Mouse (Mus musculus): ENCODE measurements around the gene Hsf2bp.

Gene Hsf2bp

GRCm38 (mm10) chr17:32034322-32034721, 1.8 kb downstream of the Hsf2bp start:
- DNase-seq (ENCODE audit: low spot score in 2 of 2) = no peak

GRCm38 (mm10) chr17:32031684-32032083, 4.5 kb downstream of the Hsf2bp start:
- DNase-seq (ENCODE audit: low spot score in 2 of 2) = no peak

DNA sequence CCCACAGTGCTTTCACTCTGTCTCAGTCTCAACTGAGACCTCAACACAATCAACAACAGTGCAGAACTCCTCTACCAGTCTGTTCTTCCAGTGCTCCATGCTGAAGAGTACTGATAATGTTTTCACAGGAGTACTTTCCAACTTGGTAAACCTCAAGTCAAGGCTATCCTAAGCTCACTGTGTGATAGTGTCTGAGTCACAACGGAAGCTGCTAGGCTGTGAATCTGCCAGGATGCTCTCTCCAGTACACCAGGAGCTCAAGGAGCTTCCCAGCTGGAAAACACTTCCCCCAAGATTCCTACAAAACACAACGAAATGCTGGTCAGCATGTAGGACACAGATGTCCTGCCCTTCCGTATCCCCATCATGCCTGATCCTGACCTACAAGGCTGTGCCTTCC, 7.8 kb downstream of the Hsf2bp start:
- DNase-seq (ENCODE audit: low spot score in 2 of 2) = no peak

- no peak for DNase-seq (ENCODE audit: low spot score in 2 of 2)
These were observed 8.5 kb downstream of the Hsf2bp start for GRCm38 (mm10) chr17:32027666-32028065.

DNA sequence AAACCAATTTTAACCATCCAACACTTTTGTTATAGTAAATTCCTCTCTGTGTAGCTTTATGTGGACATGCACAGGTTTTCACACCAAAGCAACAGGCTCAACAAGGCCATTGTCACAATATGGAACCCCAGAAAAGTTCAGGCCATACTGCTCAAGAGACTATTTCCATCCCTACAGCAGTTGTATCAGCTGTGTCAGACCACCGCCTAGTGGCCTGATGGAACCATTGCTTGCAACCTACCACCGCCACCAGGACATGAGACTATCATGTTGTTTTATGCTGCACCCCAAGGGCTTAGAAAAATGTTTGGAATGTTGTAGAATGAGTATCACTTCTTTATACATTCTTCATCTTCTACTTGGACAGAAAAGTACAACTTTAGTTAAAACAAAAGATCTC, 10.8 kb downstream of the Hsf2bp start:
- DNase-seq (ENCODE audit: low spot score in 2 of 2) = peak; percentile 56 to 67

DNA sequence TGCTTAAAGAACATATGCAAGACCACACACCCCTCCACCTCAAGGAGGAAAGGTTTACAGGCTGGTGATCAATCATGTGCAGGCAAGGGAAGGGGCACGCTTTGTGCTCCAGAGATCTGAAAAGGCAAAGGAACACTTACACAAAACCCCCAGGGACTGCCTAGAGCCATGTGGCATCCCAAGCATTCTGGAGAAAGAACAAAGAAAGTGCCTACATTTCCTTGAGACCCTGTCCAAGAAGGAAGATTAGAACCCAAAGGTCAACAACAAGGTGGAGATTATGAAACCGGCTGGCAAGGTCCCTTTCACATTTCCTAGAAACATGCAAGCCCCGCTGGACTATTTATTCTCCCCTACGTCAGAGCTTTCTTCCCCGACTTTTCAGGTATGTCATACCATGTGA, 11.5 kb downstream of the Hsf2bp start:
- no peak for DNase-seq (ENCODE audit: low spot score in 2 of 2)

DNA sequence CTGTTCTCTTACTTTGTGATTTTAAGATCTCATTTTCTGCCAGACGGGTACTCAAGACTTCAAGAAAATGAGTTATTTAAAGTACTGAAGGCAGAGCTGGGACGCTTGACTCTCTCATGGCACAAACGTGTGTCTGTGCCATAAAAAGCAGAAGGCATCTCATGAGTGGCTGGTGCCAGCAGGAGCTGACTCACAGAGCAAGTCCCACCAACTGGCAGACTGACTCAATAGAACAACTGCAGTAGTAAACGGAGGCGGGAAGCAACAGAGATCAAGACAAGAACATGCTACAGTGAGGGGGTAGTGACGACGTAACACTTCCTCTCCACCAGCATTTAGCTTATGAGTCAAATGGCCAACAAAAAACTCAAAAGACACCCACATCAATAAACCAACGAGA, 13.1 kb downstream of the Hsf2bp start:
- no peak for DNase-seq (ENCODE audit: low spot score in 2 of 2)

DNA sequence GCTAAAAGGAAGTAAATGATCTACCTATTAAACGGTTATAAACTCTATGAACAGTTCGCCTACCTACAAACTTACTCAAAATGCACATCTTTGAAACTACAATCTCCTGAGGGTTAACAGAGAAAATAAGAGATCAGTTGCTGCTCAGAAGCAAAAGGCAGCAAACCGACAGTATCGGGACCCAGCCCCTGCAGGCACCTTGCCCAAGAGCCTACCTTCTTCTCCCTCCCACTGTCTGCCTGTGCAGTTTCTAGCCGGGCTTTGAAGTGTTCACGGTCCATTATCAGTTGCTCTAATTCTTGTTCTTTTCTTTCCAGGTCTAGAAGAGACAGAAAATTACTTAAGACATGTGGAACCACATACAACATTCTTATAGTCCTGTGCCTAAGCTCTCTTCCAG, 13.6 kb downstream of the Hsf2bp start:
- DNase-seq (ENCODE audit: low spot score in 2 of 2) = no peak

DNA sequence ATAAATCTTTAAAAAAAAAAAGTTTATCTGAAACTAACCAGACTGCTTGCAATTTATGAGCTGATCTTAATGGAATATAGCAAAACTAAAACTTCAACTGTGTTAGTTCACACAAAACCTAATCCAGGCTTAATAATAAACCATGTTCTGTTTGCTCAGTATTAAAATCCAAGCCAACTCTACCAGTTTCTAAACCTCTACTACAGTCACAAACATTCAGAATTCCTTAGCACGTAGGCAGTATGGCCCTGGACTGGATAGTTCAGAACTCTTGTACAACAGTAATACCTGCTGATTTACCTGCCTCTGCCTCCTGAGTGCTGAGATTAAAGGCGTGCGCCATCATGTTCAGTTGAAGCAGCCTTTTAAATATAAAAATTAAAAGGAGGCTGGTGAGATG, 14.2 kb downstream of the Hsf2bp start:
- no peak for DNase-seq (ENCODE audit: low spot score in 2 of 2)

DNA sequence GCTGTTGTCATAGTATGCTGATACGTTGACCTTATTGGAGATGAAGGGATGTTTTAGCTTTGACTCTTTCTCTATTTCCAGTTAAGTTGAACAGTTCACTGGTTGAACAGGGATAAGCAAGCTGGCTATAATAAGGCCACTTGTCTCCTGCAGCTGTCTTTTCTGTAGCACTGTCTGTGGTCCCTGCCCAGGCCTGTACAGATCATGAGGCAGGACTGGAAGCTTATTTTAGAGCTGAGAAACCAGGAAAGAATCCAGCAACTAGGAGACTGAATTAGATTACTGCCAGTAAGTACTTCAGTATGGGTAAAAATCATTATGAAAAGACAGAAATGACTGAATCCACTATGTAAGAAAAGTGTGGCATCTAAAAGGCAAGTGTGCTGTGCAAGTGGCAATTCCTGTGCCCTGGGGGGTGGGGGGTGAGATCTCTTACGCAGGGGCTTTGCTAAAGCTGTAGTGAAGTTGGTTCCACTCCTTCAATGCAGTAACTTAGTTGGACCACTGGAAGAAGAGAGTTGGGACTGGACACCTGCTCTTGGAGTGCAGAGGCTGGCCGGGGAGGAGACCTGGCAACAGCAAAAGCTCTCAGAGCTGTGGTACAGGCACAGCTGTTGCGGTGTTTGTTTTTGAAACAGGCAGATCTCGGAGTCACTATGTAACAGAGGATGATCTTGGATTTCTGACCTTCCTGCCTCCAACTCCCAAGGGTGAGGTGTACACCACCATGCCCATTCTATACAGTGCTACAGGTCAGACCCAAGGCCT, 17.8 kb downstream of the Hsf2bp start:
- DNase-seq (ENCODE audit: low spot score in 2 of 2) = no peak

GRCm38 (mm10) chr17:32016481-32016880, 19.7 kb downstream of the Hsf2bp start:
- no peak for DNase-seq (ENCODE audit: low spot score in 2 of 2)

GRCm38 (mm10) chr17:32013659-32014058, 22.5 kb downstream of the Hsf2bp start:
- DNase-seq (ENCODE audit: low spot score in 2 of 2) = no peak

DNA sequence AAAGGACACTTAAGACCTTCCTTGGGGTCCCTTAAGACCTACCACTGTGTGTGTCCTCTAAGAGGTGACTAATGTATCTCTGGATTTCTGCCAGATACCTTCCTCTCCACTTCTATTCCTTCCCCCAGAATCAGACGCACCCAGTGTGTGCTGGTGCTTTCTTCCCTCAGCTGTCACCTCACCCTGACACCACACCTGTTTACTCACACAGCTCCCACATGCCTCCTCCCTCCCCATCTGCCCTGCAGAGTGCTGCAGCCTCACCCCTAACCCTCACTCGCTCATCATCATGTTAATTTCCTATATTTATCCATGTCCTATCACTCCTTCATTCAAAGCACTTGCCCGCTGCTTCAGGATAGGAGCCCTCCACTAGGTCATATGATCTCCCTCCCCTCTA, 23.9 kb downstream of the Hsf2bp start:
- no peak for DNase-seq (ENCODE audit: low spot score in 2 of 2)

DNA sequence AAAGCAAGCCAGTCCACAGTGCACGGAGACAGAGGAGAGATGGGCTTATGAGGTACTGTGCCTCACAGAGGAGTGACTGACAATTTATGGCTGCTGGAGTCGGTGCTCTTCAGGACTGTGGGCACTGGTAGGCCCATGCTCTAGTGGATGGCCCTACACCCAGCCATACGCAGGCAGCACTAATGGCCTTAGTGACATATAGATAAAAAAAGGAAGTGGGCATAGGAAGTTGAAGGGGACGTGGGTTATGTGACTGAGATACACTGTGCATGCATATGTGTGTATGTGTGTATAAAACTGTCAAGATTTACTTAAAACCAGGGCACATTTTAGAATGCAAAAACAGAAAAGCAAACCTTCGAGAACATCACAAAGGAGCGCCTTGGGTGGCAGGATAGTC, 24.5 kb downstream of the Hsf2bp start:
- DNase-seq (ENCODE audit: low spot score in 2 of 2) = no peak

DNA sequence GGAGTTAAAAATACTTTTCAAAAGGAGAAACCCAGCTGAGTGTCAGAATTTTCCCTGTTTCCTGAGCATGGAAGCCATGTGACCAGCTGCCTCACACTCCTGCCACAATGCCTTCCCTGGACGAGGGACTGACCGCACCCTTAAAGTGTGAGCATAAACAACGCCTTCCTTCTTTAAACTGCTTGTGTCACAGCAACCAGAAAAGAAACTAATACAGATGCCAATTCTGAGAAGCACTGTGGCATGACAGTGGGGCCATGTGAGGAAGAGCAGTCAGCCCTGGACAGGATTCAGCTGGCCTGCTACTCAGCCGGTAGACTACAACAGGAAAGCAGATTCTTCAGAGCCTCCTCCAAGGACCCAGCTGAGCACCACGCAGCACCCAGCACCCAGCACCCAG, 29.3 kb downstream of the Hsf2bp start:
- DNase-seq (ENCODE audit: low spot score in 2 of 2) = no peak

DNA sequence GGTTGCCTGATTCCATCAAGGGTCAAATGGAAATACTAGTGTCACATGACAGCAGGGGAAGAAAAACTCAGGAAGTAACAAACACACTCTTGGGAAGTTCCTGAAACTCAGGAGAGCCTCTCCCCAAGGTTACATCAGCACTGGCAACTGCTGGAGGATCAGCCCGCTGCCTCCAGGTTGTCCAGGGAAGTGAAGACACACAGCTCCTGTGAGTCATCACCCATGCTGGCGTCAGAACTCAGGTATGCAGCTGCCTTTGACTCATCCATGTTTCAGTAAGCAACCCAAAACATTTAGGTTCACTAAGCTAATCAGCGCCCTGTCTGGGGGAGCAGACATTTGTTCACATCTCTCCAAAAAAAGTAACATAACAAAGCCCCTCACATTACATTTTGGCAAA, 32.9 kb downstream of the Hsf2bp start:
- no peak for DNase-seq (ENCODE audit: low spot score in 2 of 2)

GRCm38 (mm10) chr17:31998351-31998750, 37.8 kb downstream of the Hsf2bp start:
- DNase-seq (ENCODE audit: low spot score in 2 of 2) = no peak

DNA sequence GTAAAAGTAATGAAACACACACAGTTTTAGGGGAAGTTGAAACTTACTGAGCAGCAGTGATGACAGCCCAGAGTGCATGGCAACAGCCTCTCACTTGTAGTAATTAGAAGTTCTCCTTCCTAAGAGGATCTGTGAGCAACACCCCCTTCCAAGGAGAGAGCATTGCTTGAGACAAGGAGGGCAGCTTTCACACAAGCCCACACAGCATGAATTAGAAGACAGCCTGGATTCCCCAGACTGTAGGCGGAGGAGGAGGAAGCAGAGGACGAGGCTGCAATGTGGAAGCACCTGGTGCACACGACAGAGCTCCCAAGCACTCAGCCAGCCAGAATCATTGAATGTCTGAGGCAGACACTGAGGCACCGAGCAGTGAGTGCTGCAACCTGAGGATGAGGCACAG, 39.8 kb downstream of the Hsf2bp start:
- no peak for DNase-seq (ENCODE audit: low spot score in 2 of 2)

DNA sequence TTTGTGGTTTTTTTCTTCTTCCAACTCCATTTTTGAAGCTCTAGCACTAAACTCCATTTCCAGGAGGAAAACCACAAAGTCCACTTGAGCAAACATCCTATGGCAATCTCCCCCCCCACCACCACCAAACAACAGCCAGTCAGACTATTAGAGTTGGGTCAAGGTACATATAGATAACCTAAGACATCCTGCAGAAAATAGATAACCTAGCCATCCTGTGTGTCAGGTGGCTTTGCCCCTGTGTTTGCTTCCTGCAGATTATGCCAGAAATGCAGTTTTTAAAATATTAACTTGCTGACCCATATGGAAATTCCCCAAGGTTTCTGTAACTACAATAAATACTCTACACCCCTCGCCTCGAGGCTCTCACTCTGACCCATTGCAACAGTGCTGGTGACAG, 40.4 kb downstream of the Hsf2bp start:
- no peak for DNase-seq (ENCODE audit: low spot score in 2 of 2)

- DNase-seq (ENCODE audit: low spot score in 2 of 2) = no peak
These were observed 42.0 kb downstream of the Hsf2bp start for GRCm38 (mm10) chr17:31994132-31994531.

DNA sequence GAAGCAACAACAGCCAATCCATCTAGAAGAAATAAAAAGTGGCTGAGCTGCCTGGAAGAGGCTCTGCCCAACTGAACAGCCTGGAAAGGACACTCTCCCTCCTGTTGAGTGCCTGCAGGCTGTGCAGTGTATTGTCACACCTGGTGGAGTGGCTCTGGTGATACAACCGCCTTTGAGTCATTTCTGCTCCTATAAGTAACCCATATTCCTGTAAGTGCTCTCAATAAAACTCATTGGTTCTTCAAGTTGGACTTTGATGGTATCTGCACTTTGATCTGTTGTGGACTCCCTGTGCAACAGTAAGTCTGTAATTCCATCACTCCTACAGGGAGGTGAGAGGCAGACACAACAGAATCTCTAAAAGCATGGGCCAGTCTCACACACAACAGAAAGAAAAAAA, 42.8 kb downstream of the Hsf2bp start:
- no peak for DNase-seq (ENCODE audit: low spot score in 2 of 2)

- no peak for DNase-seq (ENCODE audit: low spot score in 2 of 2)
These were observed 44.1 kb downstream of the Hsf2bp start for GRCm38 (mm10) chr17:31992004-31992403.

DNA sequence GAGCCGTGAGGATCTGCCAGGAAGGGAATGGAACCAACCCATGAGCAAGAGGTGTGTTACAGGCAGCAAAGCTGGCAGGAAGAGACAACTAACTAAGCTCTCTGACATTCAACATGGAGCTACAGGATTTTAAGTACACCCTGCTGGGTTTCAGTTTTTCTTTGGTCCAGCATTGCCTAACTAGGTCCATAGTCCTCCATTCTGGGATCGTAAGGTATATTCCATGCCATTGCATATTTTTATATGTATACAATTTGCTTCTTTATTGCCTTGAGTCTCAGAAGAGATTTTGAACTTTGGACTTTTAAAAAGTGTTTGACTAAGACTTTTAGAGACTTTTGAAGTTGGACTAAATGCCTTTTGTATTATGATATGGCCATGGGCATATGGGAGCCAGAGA, 47.1 kb downstream of the Hsf2bp start:
- DNase-seq (ENCODE audit: low spot score in 2 of 2) = no peak

GRCm38 (mm10) chr17:31986915-31987314, 49.2 kb downstream of the Hsf2bp start:
- no peak for DNase-seq (ENCODE audit: low spot score in 2 of 2)

Measured in urinary bladder, postnatal 4 days (tissue).